Mouse (Mus musculus) intestine, postnatal 0 days (tissue): ENCODE results near the gene Icmt. TPM values are rescaled to one million over a fixed set of nuclear protein-coding genes. Genes with fewer than 3 reads are reported as not detected.

Experiments
- ATAC-seq: fragments of 200-750 bp; cut with Nextera tagmentation; 2 replicates; pipeline ENCODE4 v1.8.0; 2017; ENCODE audit warnings: mild to moderate bottlenecking, moderate TSS enrichment, moderate library complexity
- H3K27ac ChIP-seq: fragments of 300-500 bp; sonication (generic); 2 replicates; pipeline ENCODE4 v1.5.1; 2014; ENCODE audit warnings: mild to moderate bottlenecking, low read depth, low read length, moderate library complexity
- H3K27me3 ChIP-seq: fragments of 300-500 bp; sonication (generic); replicated peaks from 2 replicates; pipeline ENCODE4 v1.6.1; 2014; ENCODE audit warnings: low read length, mixed read lengths; ENCODE audit not compliant: control insufficient read depth, insufficient read depth
- H3K36me3 ChIP-seq: fragments of 300-500 bp; sonication (generic); 2 replicates; pipeline ENCODE4 v1.6.1; 2014; ENCODE audit warnings: mild to moderate bottlenecking, moderate library complexity; ENCODE audit not compliant: control insufficient read depth, insufficient read depth
- H3K4me1 ChIP-seq: fragments of 300-500 bp; sonication (generic); replicated peaks from 2 replicates; pipeline ENCODE4 v1.6.1; 2014; ENCODE audit warnings: antibody characterized with exemption, low read length, mixed read lengths; ENCODE audit not compliant: control insufficient read depth, insufficient read depth
- H3K4me2 ChIP-seq: fragments of 300-500 bp; sonication (generic); replicated peaks from 2 replicates; pipeline ENCODE4 v1.6.1; 2014; ENCODE audit warnings: low read depth, mild to moderate bottlenecking, moderate library complexity
- H3K4me3 ChIP-seq: fragments of 300-500 bp; sonication (generic); 2 replicates; pipeline ENCODE4 v1.5.1; 2014; ENCODE audit warnings: low read depth, low read length
- H3K9ac ChIP-seq: fragments of 300-500 bp; sonication (generic); 2 replicates; pipeline ENCODE4 v1.6.1; 2014; ENCODE audit warnings: mild to moderate bottlenecking, low read depth, low read length
- H3K9me3 ChIP-seq: fragments of 300-500 bp; sonication (generic); 2 replicates; pipeline ENCODE4 v1.6.1; 2016; ENCODE audit warnings: mixed run types; ENCODE audit not compliant: control insufficient read depth
- CTCF ChIP-seq: sonication (generic); IDR thresholded peaks from 2 replicates; pipeline ENCODE4 v1.5.1; 2016; ENCODE audit warnings: low read depth, mild to moderate bottlenecking, control low read depth, antibody characterized with exemption, moderate library complexity
- WGBS: fragments of 180-500 bp; shearing (Covaris S2); extraction: QIAGEN DNeasy Blood & Tissue Kit; methylation state at CpG from one replicate; pipeline ENCODE4 v1.1.7; 2014; 5-methylcytosine and 5-hydroxymethylcytosine counted together
- polyA plus RNA-seq: library from polyadenylated mRNA; unstranded; fragments of >200 nt; fragmentation: Nextera tagmentation; extraction: Ambion mirVana; gene quantifications from 2 replicates; pipeline ENCODE4 v1.2.1, GENCODE M21; 2015

Icmt gene
- polyA plus RNA-seq, 1 experiment from 2014 or later: 12.6 TPM

- 24% methylated on average over 19 of the region's 19 CpGs for WGBS
- H3K4me3 ChIP-seq: no peak overlapping the region
- H3K9ac ChIP-seq: no peak overlapping the region
- no peaks in the 10 kb centered on the region; the same call in 1 of the 2 replicates for H3K36me3 ChIP-seq
- no peaks in the 10 kb centered on the region for H3K9me3 ChIP-seq
- H3K27ac ChIP-seq: no peak overlapping the region
- ATAC-seq: no peak
- H3K27me3 ChIP-seq: peaks cover 83% of the 10 kb centered on the region
- H3K4me1 ChIP-seq: no peaks in the 10 kb centered on the region
- H3K4me2 ChIP-seq: no peak overlapping the region
- TF ChIP-seq CTCF: no peak
These were observed 9.5 kb upstream of the Icmt start for GRCm38 (mm10) chr4:152287317-152288120.

- H3K9me3 ChIP-seq: no peaks in the 10 kb centered on the region
- H3K4me1 ChIP-seq: no peaks in the 10 kb centered on the region
- H3K4me2 ChIP-seq: no peak overlapping the region
- no peak overlapping the region for H3K9ac ChIP-seq
- WGBS: 58% methylated on average over 18 of the region's 18 CpGs
- TF ChIP-seq CTCF: no peak
- H3K36me3 ChIP-seq: no peaks in the 10 kb centered on the region; the same call in 1 of the 2 replicates
- H3K27ac ChIP-seq: no peak overlapping the region
- ATAC-seq: no peak
- H3K4me3 ChIP-seq: no peak overlapping the region
- peaks cover 78% of the 10 kb centered on the region for H3K27me3 ChIP-seq
These were observed 8.6 kb upstream of the Icmt start for GRCm38 (mm10) chr4:152288398-152288945.

DNA sequence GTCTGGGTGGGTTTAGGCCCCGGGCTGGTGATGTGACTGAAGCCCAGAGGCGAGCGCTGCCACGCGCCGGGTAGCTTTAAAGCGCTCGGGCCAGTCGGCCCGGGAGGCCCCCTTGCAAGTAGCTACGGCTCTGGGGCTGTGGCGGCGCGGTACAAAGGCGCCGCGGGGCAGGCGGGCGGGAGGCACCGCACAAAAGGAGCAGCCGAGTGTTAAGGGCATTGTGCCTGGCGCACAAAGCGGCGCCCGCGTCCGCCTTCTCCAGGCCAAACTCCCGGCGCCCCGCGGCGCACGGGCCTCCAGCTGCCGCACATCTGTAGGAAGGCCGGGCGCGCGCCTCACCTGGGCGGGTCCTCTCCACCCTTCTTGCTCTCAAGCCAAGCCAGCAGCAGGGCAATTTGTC lies 6.6 kb upstream of the Icmt start:
- Histone ChIP-seq H3K4me2 (peak overlapping the region; percentile 43), H3K9me3 (no peaks in the 10 kb centered on the region), H3K9ac (no peak overlapping the region), H3K4me3 (peak overlapping the region; percentile 11; the same call in 1 of the 2 replicates), H3K27me3 (peaks cover 68% of the 10 kb centered on the region), H3K36me3 (no peaks in the 10 kb centered on the region; the same call in 1 of the 2 replicates), H3K4me1 (no peaks in the 10 kb centered on the region), H3K27ac (no peak overlapping the region)
- no peak for ATAC-seq
- no peak for TF ChIP-seq CTCF
- under 1% methylated on average over 30 of the region's 39 CpGs for WGBS

DNA sequence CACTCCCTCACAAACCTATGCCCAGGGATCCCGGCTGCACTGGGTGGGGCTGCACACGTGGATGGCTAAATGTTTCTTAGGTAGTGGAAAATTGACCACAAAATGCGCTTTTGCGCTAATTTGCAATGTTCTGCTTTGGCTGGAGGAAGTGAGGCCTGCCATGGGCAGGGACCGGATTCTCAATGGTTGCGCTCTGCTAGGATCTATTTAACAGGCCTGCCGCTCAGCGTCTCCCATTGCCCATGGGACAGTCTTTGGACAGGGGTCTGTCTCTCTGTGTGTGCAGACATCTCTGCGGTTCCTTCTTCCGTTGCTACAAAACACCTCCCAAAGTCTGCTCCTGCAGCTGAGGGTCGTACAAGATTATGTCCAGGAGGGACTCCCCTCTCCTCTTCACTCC lies 6.0 kb upstream of the Icmt start:
- Histone ChIP-seq H3K4me3 (no peak overlapping the region), H3K4me1 (no peaks in the 10 kb centered on the region), H3K27me3 (peaks cover 63% of the 10 kb centered on the region), H3K9ac (no peak overlapping the region), H3K36me3 (no peaks in the 10 kb centered on the region; the same call in 1 of the 2 replicates), H3K27ac (no peak overlapping the region), H3K9me3 (no peaks in the 10 kb centered on the region), H3K4me2 (no peak overlapping the region)
- no peak for ATAC-seq
- no peak for TF ChIP-seq CTCF
- WGBS: 38% methylated on average over 11 of the region's 11 CpGs

- no peak for TF ChIP-seq CTCF
- Histone ChIP-seq H3K9me3 (no peaks in the 10 kb centered on the region), H3K9ac (no peak within 1 kb of the TSS), H3K4me1 (no peaks in the 10 kb centered on the region), H3K36me3 (no peaks in the 10 kb centered on the region; the same call in 1 of the 2 replicates), H3K27ac (no peak within 1 kb of the TSS), H3K4me2 (peak within 1 kb of the TSS; percentile 43), H3K4me3 (peak within 1 kb of the TSS; percentile 11; the same call in 1 of the 2 replicates), H3K27me3 (peaks cover 58% of the 10 kb centered on the region)
- no peak for ATAC-seq
- 49% methylated on average over 6 of the region's 6 CpGs for WGBS
These were observed 5.5 kb upstream of the Icmt start, which contains the start of gene Hes3 for GRCm38 (mm10) chr4:152291562-152291961. Gene Hes3 (minus strand): TSS chr4:152291662.

- ATAC-seq: no peak
- Histone ChIP-seq H3K36me3 (no peaks in the 10 kb centered on the region; the same call in 1 of the 2 replicates), H3K27me3 (peaks cover 51% of the 10 kb centered on the region), H3K4me2 (no peak overlapping the region), H3K4me3 (no peak overlapping the region), H3K4me1 (no peaks in the 10 kb centered on the region), H3K27ac (no peak overlapping the region), H3K9ac (no peak overlapping the region), H3K9me3 (no peaks in the 10 kb centered on the region)
- no peak for TF ChIP-seq CTCF
- 19% methylated on average over 12 of the region's 12 CpGs for WGBS
These were observed 4.8 kb upstream of the Icmt start for GRCm38 (mm10) chr4:152292102-152292765.
